Mouse (Mus musculus): Measurements from ENCODE around the gene Ccdc107. TPM values are rescaled to one million over a fixed set of nuclear protein-coding genes. Genes with fewer than 3 reads are reported as not detected.
A peak's percentile ranks its signal among the peaks of the same experiment; 100 is the strongest.

Ccdc107 gene
- polyA plus RNA-seq (2012; rRNA removed) = 133 and 137 TPM in 2 replicates

GRCm38 (mm10) chr4:43492821-43493185 lies at the start of gene Ccdc107:
Ccdc107 (plus strand) TSS chr4:43492900.
- H3K4me3 ChIP-seq (replicated peaks; ENCODE audit: insufficient read depth, low read depth, low read length) = peak within 1 kb of the TSS; percentile 76
- DNase-seq = peak; percentile 92 to 97
- H3K4me1 ChIP-seq (ENCODE audit: control insufficient read depth, insufficient read depth, low read length) = no peaks in the 10 kb centered on the region; the same call in none of the 2 replicates
- peak within 1 kb of the TSS; percentile 61 for H3K27ac ChIP-seq (ENCODE audit: insufficient read depth, low read length)
- TF ChIP-seq CTCF (IDR thresholded peaks at IDR 0.05; ENCODE audit: borderline replicate concordance, insufficient read depth, low read depth, low read length) (no peak), POLR2A (IDR thresholded peaks at IDR 0.05; ENCODE audit: borderline replicate concordance, insufficient read depth, low read length) (no peak)
- H3K27me3 ChIP-seq (ENCODE audit: control insufficient read depth, insufficient read depth, low read length) = no peaks in the 10 kb centered on the region
- under 1% methylated on average over 25 of the region's 25 CpGs for WGBS

- Histone ChIP-seq H3K4me1 (ENCODE audit: control insufficient read depth, insufficient read depth, low read length) (peaks cover 7% of the 10 kb centered on the region; the same call in 1 of the 2 replicates), H3K27me3 (ENCODE audit: control insufficient read depth, insufficient read depth, low read length) (no peaks in the 10 kb centered on the region), H3K4me3 (replicated peaks; ENCODE audit: insufficient read depth, low read depth, low read length) (peak overlapping the region; percentile 86), H3K27ac (ENCODE audit: insufficient read depth, low read length) (no peak overlapping the region)
- DNase-seq = peak; percentile 45 to 57
- under 1% methylated on average over 28 of the region's 28 CpGs for WGBS
- TF ChIP-seq CTCF (IDR thresholded peaks at IDR 0.05; ENCODE audit: borderline replicate concordance, insufficient read depth, low read depth, low read length) (no peak), POLR2A (IDR thresholded peaks at IDR 0.05; ENCODE audit: borderline replicate concordance, insufficient read depth, low read length) (no peak)
Observed at GRCm38 (mm10) chr4:43443511-43443910, 49.2 kb upstream of the Ccdc107 start.

- DNase-seq = peak in 1 of 2 experiments; percentile 22
- Histone ChIP-seq H3K27ac (ENCODE audit: insufficient read depth, low read length) (no peak overlapping the region), H3K4me1 (ENCODE audit: control insufficient read depth, insufficient read depth, low read length) (peaks cover 7% of the 10 kb centered on the region; the same call in 1 of the 2 replicates), H3K27me3 (ENCODE audit: control insufficient read depth, insufficient read depth, low read length) (no peaks in the 10 kb centered on the region), H3K4me3 (replicated peaks; ENCODE audit: insufficient read depth, low read depth, low read length) (no peak overlapping the region)
- TF ChIP-seq CTCF (IDR thresholded peaks at IDR 0.05; ENCODE audit: borderline replicate concordance, insufficient read depth, low read depth, low read length) (no peak), POLR2A (IDR thresholded peaks at IDR 0.05; ENCODE audit: borderline replicate concordance, insufficient read depth, low read length) (no peak)
- WGBS = 32% methylated on average over 13 of the region's 13 CpGs
Observed at GRCm38 (mm10) chr4:43447251-43447650, 45.4 kb upstream of the Ccdc107 start.

GRCm38 (mm10) chr4:43448554-43448953 lies 44.1 kb upstream of the Ccdc107 start:
- TF ChIP-seq CTCF (IDR thresholded peaks at IDR 0.05; ENCODE audit: borderline replicate concordance, insufficient read depth, low read depth, low read length) (no peak), POLR2A (IDR thresholded peaks at IDR 0.05; ENCODE audit: borderline replicate concordance, insufficient read depth, low read length) (no peak)
- Histone ChIP-seq H3K4me3 (replicated peaks; ENCODE audit: insufficient read depth, low read depth, low read length) (no peak overlapping the region), H3K27me3 (ENCODE audit: control insufficient read depth, insufficient read depth, low read length) (no peaks in the 10 kb centered on the region), H3K27ac (ENCODE audit: insufficient read depth, low read length) (no peak overlapping the region), H3K4me1 (ENCODE audit: control insufficient read depth, insufficient read depth, low read length) (peaks cover 7% of the 10 kb centered on the region; the same call in 1 of the 2 replicates)
- 37% methylated on average over 3 of the region's 3 CpGs for WGBS
- DNase-seq = peak; percentile 44 to 55

GRCm38 (mm10) chr4:43452315-43452714 lies 40.4 kb upstream of the Ccdc107 start:
- 50% methylated on average over 11 of the region's 11 CpGs for WGBS
- Histone ChIP-seq H3K27ac (ENCODE audit: insufficient read depth, low read length) (no peak overlapping the region), H3K4me3 (replicated peaks; ENCODE audit: insufficient read depth, low read depth, low read length) (no peak overlapping the region), H3K4me1 (ENCODE audit: control insufficient read depth, insufficient read depth, low read length) (peaks cover 3% of the 10 kb centered on the region; the same call in 1 of the 2 replicates), H3K27me3 (ENCODE audit: control insufficient read depth, insufficient read depth, low read length) (no peaks in the 10 kb centered on the region)
- no peak for TF ChIP-seq POLR2A (IDR thresholded peaks at IDR 0.05; ENCODE audit: borderline replicate concordance, insufficient read depth, low read length)
- no peak for TF ChIP-seq CTCF (IDR thresholded peaks at IDR 0.05; ENCODE audit: borderline replicate concordance, insufficient read depth, low read depth, low read length)
- no peak for DNase-seq

- WGBS = 2% methylated on average over 18 of the region's 18 CpGs
- Histone ChIP-seq H3K27me3 (ENCODE audit: control insufficient read depth, insufficient read depth, low read length) (no peaks in the 10 kb centered on the region), H3K27ac (ENCODE audit: insufficient read depth, low read length) (no peak overlapping the region), H3K4me3 (replicated peaks; ENCODE audit: insufficient read depth, low read depth, low read length) (peak overlapping the region; percentile 6), H3K4me1 (ENCODE audit: control insufficient read depth, insufficient read depth, low read length) (peaks cover 1% of the 10 kb centered on the region; the same call in 1 of the 2 replicates)
- no peak for TF ChIP-seq POLR2A (IDR thresholded peaks at IDR 0.05; ENCODE audit: borderline replicate concordance, insufficient read depth, low read length)
- no peak for TF ChIP-seq CTCF (IDR thresholded peaks at IDR 0.05; ENCODE audit: borderline replicate concordance, insufficient read depth, low read depth, low read length)
- no peak for DNase-seq
Observed at GRCm38 (mm10) chr4:43453413-43453812, 39.3 kb upstream of the Ccdc107 start.

- Histone ChIP-seq H3K27ac (ENCODE audit: insufficient read depth, low read length) (no peak within 1 kb of the TSS), H3K4me3 (replicated peaks; ENCODE audit: insufficient read depth, low read depth, low read length) (peak within 1 kb of the TSS; percentile 6), H3K4me1 (ENCODE audit: control insufficient read depth, insufficient read depth, low read length) (no peaks in the 10 kb centered on the region; the same call in 1 of the 2 replicates), H3K27me3 (ENCODE audit: control insufficient read depth, insufficient read depth, low read length) (no peaks in the 10 kb centered on the region)
- DNase-seq = no peak
- WGBS = 22% methylated on average over 20 of the region's 20 CpGs
- peak; percentile 29; the same call in 1 of the 2 replicates for TF ChIP-seq CTCF (IDR thresholded peaks at IDR 0.05; ENCODE audit: borderline replicate concordance, insufficient read depth, low read depth, low read length)
- no peak for TF ChIP-seq POLR2A (IDR thresholded peaks at IDR 0.05; ENCODE audit: borderline replicate concordance, insufficient read depth, low read length)
Observed at GRCm38 (mm10) chr4:43454041-43454836, 38.5 kb upstream of the Ccdc107 start, which contains the start of gene Cd72. Cd72 (minus strand) TSS chr4:43454628.

GRCm38 (mm10) chr4:43456470-43456869 lies 36.2 kb upstream of the Ccdc107 start:
- no peak for TF ChIP-seq CTCF (IDR thresholded peaks at IDR 0.05; ENCODE audit: borderline replicate concordance, insufficient read depth, low read depth, low read length)
- no peak for TF ChIP-seq POLR2A (IDR thresholded peaks at IDR 0.05; ENCODE audit: borderline replicate concordance, insufficient read depth, low read length)
- Histone ChIP-seq H3K4me3 (replicated peaks; ENCODE audit: insufficient read depth, low read depth, low read length) (no peak overlapping the region), H3K27me3 (ENCODE audit: control insufficient read depth, insufficient read depth, low read length) (no peaks in the 10 kb centered on the region), H3K4me1 (ENCODE audit: control insufficient read depth, insufficient read depth, low read length) (no peaks in the 10 kb centered on the region; the same call in 1 of the 2 replicates), H3K27ac (ENCODE audit: insufficient read depth, low read length) (no peak overlapping the region)
- 50% methylated on average over 4 of the region's 4 CpGs for WGBS
- no peak for DNase-seq
